15 mouse cellular contexts compared by ENCODE assay signal in the genomic region with DNA sequence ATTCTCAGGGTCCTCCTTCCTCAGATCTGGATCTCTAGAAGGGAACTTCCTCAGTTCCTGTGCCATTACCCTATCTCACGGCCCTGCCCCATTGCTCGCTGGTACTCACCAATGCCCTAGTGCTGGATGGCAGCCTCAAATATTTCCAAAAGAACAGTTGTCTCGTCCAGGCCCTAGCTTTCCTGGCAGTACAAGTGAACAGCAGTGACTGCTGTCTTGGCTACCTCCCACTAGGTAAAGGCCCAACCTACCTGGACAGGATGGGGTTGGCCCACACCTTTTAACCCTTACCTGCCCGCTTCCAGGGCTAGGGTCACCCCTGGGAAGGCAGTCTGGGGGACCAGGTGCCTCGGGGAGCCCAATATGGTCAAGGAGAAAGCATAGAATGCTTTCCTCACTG. TPM values are rescaled to one million over a fixed set of nuclear protein-coding genes. Genes with fewer than 3 reads are reported as not detected.
DNase-seq lines count a peak whose midpoint lies in the region; ATAC-seq and TF ChIP-seq lines count a peak whose summit lies in the region.
"Had no signal": no experiment of that assay in that cellular context is flagged by ENCODE, and none has a peak within 500 bp of the region (broad histone marks: within the 10 kb centered on the region; RNA-seq: fewer than 3 reads in every experiment).

No protein-coding gene starts in this region.

- H3K4me2 ChIP-seq in embryonic facial prominence, embryonic 13.5 days: no peak overlapping the region
- peak overlapping the region; percentile 41 for H3K4me2 ChIP-seq in lung, embryonic 15.5 days
- H3K4me2 ChIP-seq in midbrain, embryonic 13.5 days (replicated peaks): no peak overlapping the region
- H3K4me2 ChIP-seq: forebrain, embryonic 13.5 days; heart, embryonic 13.5 days; hindbrain, embryonic 15.5 days had no signal

- ATAC-seq in embryonic facial prominence, embryonic 13.5 days (ENCODE audit: insufficient number of reproducible peaks, insufficient read depth, low FRiP score, low TSS enrichment, low read depth): no peak
- no peak for ATAC-seq in lung, embryonic 15.5 days (ENCODE audit: borderline replicate concordance, extremely low read depth, low FRiP score, low TSS enrichment)
- no peak for ATAC-seq in midbrain, embryonic 13.5 days
- ATAC-seq: CD4-positive, CD25-positive, alpha-beta regulatory T cell, adult 4 months; forebrain, embryonic 13.5 days had no signal

- H3K27me3 ChIP-seq in embryonic facial prominence, embryonic 13.5 days: no peaks in the 10 kb centered on the region
- H3K27me3 ChIP-seq in lung, embryonic 15.5 days: no peaks in the 10 kb centered on the region
- H3K27me3 ChIP-seq in midbrain, embryonic 13.5 days: no peaks in the 10 kb centered on the region
- H3K27me3 ChIP-seq: forebrain, embryonic 13.5 days; heart, embryonic 13.5 days; hindbrain, embryonic 15.5 days had no signal

- H3K9me3 ChIP-seq in embryonic facial prominence, embryonic 13.5 days: no peaks in the 10 kb centered on the region
- H3K9me3 ChIP-seq in lung, embryonic 15.5 days: no peaks in the 10 kb centered on the region
- H3K9me3 ChIP-seq in midbrain, embryonic 13.5 days: no peaks in the 10 kb centered on the region
- H3K9me3 ChIP-seq: forebrain, embryonic 13.5 days; heart, embryonic 13.5 days; hindbrain, embryonic 15.5 days; limb, embryonic 10.5 days had no signal

- H3K36me3 ChIP-seq in embryonic facial prominence, embryonic 13.5 days: peaks cover 12% of the 10 kb centered on the region; the same call in 1 of the 2 replicates
- H3K36me3 ChIP-seq in lung, embryonic 15.5 days: no peaks in the 10 kb centered on the region
- H3K36me3 ChIP-seq in midbrain, embryonic 13.5 days: peaks cover 19% of the 10 kb centered on the region
- H3K36me3 ChIP-seq: heart, embryonic 13.5 days; hindbrain, embryonic 15.5 days had no signal

- H3K4me3 ChIP-seq in lung, adult 2 months (replicated peaks; ENCODE audit: extremely low read depth, low read depth, low read length): peak overlapping the region; percentile 77
- no peak overlapping the region for H3K4me3 ChIP-seq in embryonic facial prominence, embryonic 13.5 days
- peak overlapping the region; percentile 26 for H3K4me3 ChIP-seq in lung, embryonic 15.5 days
- H3K4me3 ChIP-seq in midbrain, embryonic 13.5 days (replicated peaks): no peak overlapping the region
- H3K4me3 ChIP-seq: forebrain, embryonic 13.5 days; heart, embryonic 13.5 days; hindbrain, embryonic 15.5 days; limb, embryonic 10.5 days; midbrain, embryonic 10.5 days had no signal

- peak overlapping the region; percentile 48; the same call in 1 of the 2 replicates for H3K27ac ChIP-seq in embryonic facial prominence, embryonic 13.5 days
- peak overlapping the region; percentile 75 for H3K27ac ChIP-seq in lung, embryonic 15.5 days
- no peak overlapping the region for H3K27ac ChIP-seq in midbrain, embryonic 13.5 days
- H3K27ac ChIP-seq: forebrain, embryonic 13.5 days; heart, embryonic 13.5 days; hindbrain, embryonic 15.5 days; limb, embryonic 10.5 days; midbrain, embryonic 10.5 days had no signal

- no peak for TF ChIP-seq CTCF in lung, adult 2 months (IDR thresholded peaks at IDR 0.05; ENCODE audit: insufficient read depth, low read length)

- TF ChIP-seq POLR2A in lung, adult 2 months (IDR thresholded peaks at IDR 0.05; ENCODE audit: borderline replicate concordance, extremely low read depth, low read depth, low read length): peak; percentile 31; the same call in 1 of the 2 replicates

- no peak overlapping the region for H3K9ac ChIP-seq in embryonic facial prominence, embryonic 13.5 days
- no peak overlapping the region for H3K9ac ChIP-seq in lung, embryonic 15.5 days
- H3K9ac ChIP-seq in midbrain, embryonic 13.5 days (replicated peaks): no peak overlapping the region
- H3K9ac ChIP-seq: forebrain, embryonic 13.5 days; heart, embryonic 13.5 days; hindbrain, embryonic 15.5 days had no signal

- WGBS in lung, adult 2 months: 50% methylated on average over 5 of the region's 5 CpGs
- 74% methylated on average over 5 of the region's 5 CpGs for WGBS in embryonic facial prominence, embryonic 13.5 days
- WGBS in lung, embryonic 15.5 days: 63% methylated on average over 5 of the region's 5 CpGs
- 80% methylated on average over 5 of the region's 5 CpGs for WGBS in midbrain, embryonic 13.5 days

- no peaks in the 10 kb centered on the region for H3K4me1 ChIP-seq in lung, adult 2 months (ENCODE audit: control insufficient read depth, insufficient read depth, low read length)
- no peaks in the 10 kb centered on the region for H3K4me1 ChIP-seq in embryonic facial prominence, embryonic 13.5 days
- H3K4me1 ChIP-seq in lung, embryonic 15.5 days: no peaks in the 10 kb centered on the region
- H3K4me1 ChIP-seq in midbrain, embryonic 13.5 days (replicated peaks): 0 out of 2 replicates have a peak, but pooled peaks cover 3% of the 10 kb centered on the region
- H3K4me1 ChIP-seq: hindbrain, embryonic 15.5 days; midbrain, embryonic 10.5 days had no signal

- DNase-seq in lung, adult 2 months: no peak
- DNase-seq in lung, postnatal 4 days: no peak
- DNase-seq in adrenal gland, adult 18-20 months (ENCODE audit: low spot score in 2 of 2): no peak
- DNase-seq in adrenal gland, adult 8-10 months: no peak
- DNase-seq: gastrocnemius, postnatal 10 days had no signal

RNA-seq across cellular contexts. Expression of a gene that starts 9.6 kb away (rescaled TPM):
- 33.9 and 34.5 TPM in 2 replicates for polyA plus RNA-seq in lung, adult 2 months (2012; rRNA removed)
- polyA plus RNA-seq in embryonic facial prominence, embryonic 13.5 days (2015; fragmentation: Nextera tagmentation; extraction: Ambion mirVana): 17.7 and 22.4 TPM in 2 replicates
- 23.5 and 23.6 TPM in 2 replicates for polyA plus RNA-seq in lung, embryonic 15.5 days (2015; fragmentation: Nextera tagmentation; extraction: Ambion mirVana)
- total RNA-seq in adrenal gland, adult 18-20 months (2021): 1 to 10 TPM; 2.0 to 2.6 TPM
- total RNA-seq in adrenal gland, adult 8-10 months (2022): 1 to 10 TPM; 4.7 to 7.3 (median 5.4) TPM
- polyA plus RNA-seq in midbrain, embryonic 13.5 days (2015; fragmentation: Nextera tagmentation; extraction: Ambion mirVana): 46.0 and 51.0 TPM in 2 replicates

RNA-seq across cellular contexts. Expression of a gene that starts 12.9 kb away (rescaled TPM):
- polyA plus RNA-seq in lung, adult 2 months (2012; rRNA removed): 41.0 and 46.2 TPM in 2 replicates
- 73.1 and 75.9 TPM in 2 replicates for polyA plus RNA-seq in embryonic facial prominence, embryonic 13.5 days (2015; fragmentation: Nextera tagmentation; extraction: Ambion mirVana)
- 58.9 and 60.6 TPM in 2 replicates for polyA plus RNA-seq in lung, embryonic 15.5 days (2015; fragmentation: Nextera tagmentation; extraction: Ambion mirVana)
- total RNA-seq in adrenal gland, adult 18-20 months (2021): 10 to 100 TPM; 12.1 to 16.3 TPM
- total RNA-seq in adrenal gland, adult 8-10 months (2022): 10 to 100 TPM; 14.4 to 18.2 (median 15.7) TPM
- polyA plus RNA-seq in midbrain, embryonic 13.5 days (2015; fragmentation: Nextera tagmentation; extraction: Ambion mirVana): 110 and 111 TPM in 2 replicates

RNA-seq across cellular contexts. Expression of a gene that starts 19.1 kb away (rescaled TPM):
- 1.7 and 2.7 TPM in 2 replicates for polyA plus RNA-seq in lung, adult 2 months (2012; rRNA removed)
- not detected in 2 replicates for polyA plus RNA-seq in embryonic facial prominence, embryonic 13.5 days (2015; fragmentation: Nextera tagmentation; extraction: Ambion mirVana)
- polyA plus RNA-seq in lung, embryonic 15.5 days (2015; fragmentation: Nextera tagmentation; extraction: Ambion mirVana): not detected in 2 replicates
- under 1 TPM in 1 of 2 experiments, not detected in 1; 0.58 TPM for total RNA-seq in adrenal gland, adult 18-20 months (2021)
- not detected for total RNA-seq in adrenal gland, adult 8-10 months (2022)
- not detected in 2 replicates for polyA plus RNA-seq in midbrain, embryonic 13.5 days (2015; fragmentation: Nextera tagmentation; extraction: Ambion mirVana)
- total RNA-seq: gastrocnemius, postnatal 10 days had no signal
- polyA plus RNA-seq: hindbrain, embryonic 15.5 days; limb, embryonic 10.5 days; neural tube, embryonic 11.5 days had no signal

RNA-seq across cellular contexts. Expression of a gene that starts 21.3 kb away (rescaled TPM):
- polyA plus RNA-seq in lung, adult 2 months (2012; rRNA removed): 28.8 and 31.8 TPM in 2 replicates
- polyA plus RNA-seq in embryonic facial prominence, embryonic 13.5 days (2015; fragmentation: Nextera tagmentation; extraction: Ambion mirVana): 28.5 and 28.7 TPM in 2 replicates
- polyA plus RNA-seq in lung, embryonic 15.5 days (2015; fragmentation: Nextera tagmentation; extraction: Ambion mirVana): 29.2 and 30.5 TPM in 2 replicates
- total RNA-seq in adrenal gland, adult 18-20 months (2021): 10 to 100 TPM; 41.9 to 56.9 TPM
- 10 to 100 TPM; 36.1 to 53.1 (median 44.9) TPM for total RNA-seq in adrenal gland, adult 8-10 months (2022)
- 25.3 and 30.4 TPM in 2 replicates for polyA plus RNA-seq in midbrain, embryonic 13.5 days (2015; fragmentation: Nextera tagmentation; extraction: Ambion mirVana)

RNA-seq across cellular contexts. Expression of a gene that starts 27.0 kb away (rescaled TPM):
- polyA plus RNA-seq in lung, adult 2 months (2012; rRNA removed): 83.4 and 128 TPM in 2 replicates
- polyA plus RNA-seq in embryonic facial prominence, embryonic 13.5 days (2015; fragmentation: Nextera tagmentation; extraction: Ambion mirVana): 37.7 and 40.1 TPM in 2 replicates
- polyA plus RNA-seq in lung, embryonic 15.5 days (2015; fragmentation: Nextera tagmentation; extraction: Ambion mirVana): 69.6 and 79.5 TPM in 2 replicates
- 10 to 100 TPM; 45.4 to 62.8 TPM for total RNA-seq in adrenal gland, adult 18-20 months (2021)
- total RNA-seq in adrenal gland, adult 8-10 months (2022): 10 to 100 TPM; 68.5 to 92.2 (median 76.2) TPM
- 31.8 and 34.9 TPM in 2 replicates for polyA plus RNA-seq in midbrain, embryonic 13.5 days (2015; fragmentation: Nextera tagmentation; extraction: Ambion mirVana)

Comparison
In these comparisons a context has a peak if more than half of its experiments do, and no peak if none do; other contexts are left out.
1. H3K4me3 ChIP-seq: peak in lung, adult 2 months (single experiment) and lung, embryonic 15.5 days (single experiment); none in embryonic facial prominence, embryonic 13.5 days (single experiment) and midbrain, embryonic 13.5 days (single experiment).